Mouse (Mus musculus) cerebellum, postnatal 36 days (tissue): Measurements from ENCODE around the gene Gatm.

Experiments
- DNase-seq, 2 experiments: peaks; one replicate each; pipeline ENCODE4 v3.0.0; 2021 to 2022; ENCODE audit warnings: mixed read lengths in 2 of 2

The Gatm gene

DNA sequence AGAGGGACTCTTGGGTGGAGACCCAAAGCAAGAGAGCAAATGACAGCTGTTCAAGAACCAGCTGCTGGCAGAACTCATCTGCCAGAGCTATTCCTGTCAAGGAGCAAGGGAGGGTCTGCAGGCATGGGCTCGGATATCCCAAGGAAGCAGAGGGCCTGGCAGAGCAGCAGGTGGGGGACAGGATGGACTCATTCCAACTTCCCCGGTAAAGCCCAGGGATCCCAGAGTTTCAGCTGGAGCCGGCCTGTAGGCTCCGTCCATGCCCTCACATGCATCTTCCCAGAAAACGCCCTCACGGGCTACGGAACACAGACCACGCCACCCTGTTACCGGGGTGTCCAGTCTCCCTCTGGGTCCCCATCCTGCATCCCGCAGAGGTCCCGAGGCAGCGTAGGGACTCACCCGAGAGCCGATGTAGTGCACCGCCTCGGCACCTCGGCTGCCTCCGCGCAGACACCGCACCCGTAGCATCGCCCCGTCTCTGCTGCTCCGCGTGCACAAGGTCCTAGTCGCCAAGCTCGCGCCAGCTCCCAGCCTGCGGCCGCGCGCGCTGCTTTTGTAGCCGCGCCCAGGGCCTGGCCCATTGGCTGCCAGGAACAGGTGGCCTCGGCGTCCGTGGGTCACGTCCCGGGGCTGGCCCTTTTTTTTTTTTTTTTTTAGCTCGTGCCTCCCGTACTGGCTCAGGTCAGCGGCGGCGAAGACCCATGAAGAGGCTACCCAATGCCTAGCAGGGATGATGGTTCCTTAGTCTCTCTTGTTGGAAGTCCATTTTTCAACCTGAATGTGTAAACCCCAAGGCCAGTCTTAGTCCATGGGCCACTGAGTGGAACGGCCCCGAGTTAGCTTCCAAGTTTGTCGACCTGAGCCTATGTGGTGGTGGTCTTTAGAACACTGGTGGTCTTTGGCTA is at the start of gene Gatm:
Gene Gatm (minus strand): TSS at position 558 of the 908 bp plus-strand sequence.
- DNase-seq = peak; percentile 80 to 84

DNA sequence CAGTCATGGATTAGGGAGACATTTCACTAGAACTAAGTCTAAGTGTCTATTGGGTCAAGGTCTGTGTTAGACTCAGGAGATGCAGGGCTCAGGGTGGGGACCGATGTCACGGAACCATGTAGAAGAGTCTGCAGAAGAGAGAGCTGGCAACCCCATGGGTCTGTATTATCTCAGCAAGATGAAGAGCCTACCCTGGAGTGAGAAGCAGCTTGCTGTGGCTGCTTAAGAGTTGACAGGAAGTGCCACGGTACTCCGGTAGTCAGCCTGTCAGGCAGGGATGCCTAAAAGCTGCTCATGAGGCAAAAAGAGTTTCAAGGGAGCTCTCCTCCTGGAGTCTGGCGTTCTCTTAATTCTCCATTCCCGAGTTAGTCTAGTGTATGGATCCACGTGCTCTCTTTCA is 48.7 kb upstream of the Gatm start:
- DNase-seq = no peak

DNA sequence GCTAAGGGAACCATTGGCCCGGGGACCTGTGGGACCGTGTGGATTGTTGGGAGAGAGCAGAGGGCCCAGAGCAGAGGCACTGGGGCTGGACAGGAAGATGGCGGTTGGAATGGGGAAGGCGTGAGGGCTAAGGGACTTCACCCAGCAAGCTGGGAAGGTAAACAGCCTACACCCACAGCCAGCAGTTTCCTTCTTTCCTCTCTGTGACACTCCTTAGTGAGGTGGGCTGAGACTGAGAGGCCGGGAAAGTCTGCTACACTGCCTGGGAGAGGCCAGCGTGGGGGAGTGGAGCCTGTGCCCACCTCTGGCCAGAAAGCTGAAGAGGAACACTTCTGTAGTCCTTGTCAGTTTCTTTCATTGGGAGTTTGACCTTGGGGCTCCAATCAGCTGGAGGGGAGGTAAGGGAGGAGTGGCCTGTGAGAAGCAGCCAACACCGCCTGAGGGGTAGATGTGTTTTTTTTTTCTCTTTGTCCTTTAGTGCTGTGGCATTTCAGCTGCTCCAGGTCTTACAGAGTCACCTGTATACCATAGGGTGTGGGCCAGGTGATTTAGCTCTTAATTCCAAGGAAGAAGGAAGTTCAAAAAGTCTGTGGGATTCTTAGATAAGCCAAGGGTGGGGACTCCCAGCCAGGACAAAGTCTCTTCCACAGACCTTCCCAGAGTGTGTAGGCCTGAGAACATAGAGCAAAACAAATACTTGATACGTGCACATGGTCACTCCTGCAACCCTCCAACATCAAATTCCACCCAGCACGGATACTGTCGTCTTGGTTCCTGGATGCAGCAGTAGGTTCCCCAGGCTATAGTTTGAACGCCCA is 46.8 kb upstream of the Gatm start:
- no peak for DNase-seq

DNA sequence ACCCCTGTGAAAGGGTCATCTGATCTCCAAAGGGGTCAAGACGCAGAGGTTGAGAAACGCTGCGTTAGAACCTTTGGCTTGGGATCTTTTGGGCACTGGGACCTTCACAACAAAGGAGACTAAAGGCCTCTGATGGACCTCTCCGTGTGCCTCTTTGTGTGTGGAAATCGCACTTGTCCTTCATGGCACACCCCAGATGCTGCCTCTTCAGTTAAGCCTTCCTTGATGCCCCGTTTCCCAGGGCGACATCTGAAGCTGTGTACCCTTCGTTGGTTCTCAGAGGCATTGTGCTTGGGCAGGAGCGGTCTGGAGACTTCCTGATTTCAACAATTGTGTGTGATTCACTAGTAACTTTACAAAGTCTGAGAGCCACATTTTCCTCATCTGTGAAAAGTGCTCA is 45.7 kb upstream of the Gatm start:
- no peak for DNase-seq

DNA sequence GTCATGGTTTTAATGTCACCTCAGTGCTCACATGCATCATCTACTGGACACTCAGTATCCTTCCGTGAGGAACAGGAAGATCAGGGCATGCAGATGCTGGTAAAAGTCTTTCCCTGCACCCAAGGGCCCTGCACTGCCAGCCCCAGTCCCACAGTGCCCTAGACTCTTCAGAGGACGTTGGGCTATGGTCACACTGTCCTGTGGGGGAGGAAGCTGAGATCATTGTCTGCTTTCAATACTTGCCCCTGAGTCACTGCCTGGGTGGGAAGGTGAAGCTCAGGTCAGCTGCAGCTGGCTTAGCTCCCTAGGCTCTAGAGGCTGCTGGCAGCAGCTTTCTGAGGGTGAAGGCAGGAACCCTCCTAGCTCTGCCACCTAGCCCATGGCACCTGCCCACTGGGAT is 44.9 kb upstream of the Gatm start:
- no peak for DNase-seq

DNA sequence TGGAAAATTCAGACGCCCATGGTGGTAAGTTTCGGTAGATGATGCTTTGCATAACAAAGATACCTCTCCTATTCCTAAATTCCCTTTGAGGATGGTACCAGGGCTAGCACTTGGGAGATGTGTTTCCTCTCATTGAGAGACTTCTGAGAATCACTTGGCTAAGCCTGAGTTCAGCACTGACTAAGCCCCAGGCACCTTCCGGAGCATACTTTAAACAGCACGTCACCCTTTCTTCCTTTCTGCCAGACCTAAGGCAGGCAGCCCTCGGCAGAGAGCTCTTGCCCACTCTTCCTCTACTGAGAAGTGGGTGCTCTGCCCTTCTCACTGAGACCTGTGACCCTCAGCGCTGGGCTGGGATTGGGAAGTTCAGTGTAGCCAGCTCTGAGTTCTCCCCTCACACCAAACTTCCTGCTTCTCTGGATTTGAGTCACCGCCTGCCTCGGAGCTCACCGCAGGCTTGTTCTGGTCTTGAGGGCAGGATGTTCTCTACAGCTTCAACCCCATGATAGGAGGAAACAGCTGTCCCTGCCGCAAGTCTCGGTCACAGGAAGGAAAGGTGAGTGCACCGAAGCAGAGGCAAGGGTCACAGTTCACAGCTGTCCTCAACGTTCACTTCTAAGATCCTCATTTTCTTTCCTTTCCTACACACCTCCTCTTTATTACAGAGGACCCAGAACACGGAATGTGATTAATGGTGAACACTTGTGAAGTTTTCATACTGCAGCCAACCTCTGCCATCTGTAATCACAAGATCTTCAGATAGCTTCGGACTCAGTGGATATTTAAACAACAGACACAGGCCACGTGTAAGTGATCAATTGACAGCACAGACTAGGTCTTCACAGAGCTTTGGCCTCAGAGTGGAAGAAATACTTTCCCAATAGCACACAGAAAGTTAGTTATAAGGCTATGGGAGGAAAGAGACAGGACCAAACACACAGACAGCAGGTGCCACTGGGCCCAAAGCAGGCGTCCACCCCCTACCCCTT is 41.3 kb upstream of the Gatm start:
- DNase-seq = no peak

DNA sequence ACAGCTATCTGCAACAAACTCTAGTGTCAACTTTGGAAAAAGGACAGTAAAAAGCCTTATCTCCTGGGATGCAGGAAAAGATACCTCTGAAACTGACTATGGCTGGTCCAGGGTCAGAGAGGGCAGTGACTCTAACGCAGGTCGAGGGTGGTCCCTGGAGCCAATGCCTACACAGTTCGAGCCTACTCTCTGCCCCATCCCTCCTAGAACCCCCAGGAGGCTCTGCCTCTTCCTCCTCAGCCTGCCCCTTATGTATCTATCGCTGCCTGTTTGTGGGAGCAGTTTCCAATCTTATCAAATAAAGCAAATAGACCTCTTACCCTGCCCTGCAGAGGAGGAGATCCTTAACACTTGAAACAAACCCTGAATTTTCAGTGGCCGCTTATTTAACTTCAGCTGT is 27.6 kb upstream of the Gatm start:
- no peak for DNase-seq

DNA sequence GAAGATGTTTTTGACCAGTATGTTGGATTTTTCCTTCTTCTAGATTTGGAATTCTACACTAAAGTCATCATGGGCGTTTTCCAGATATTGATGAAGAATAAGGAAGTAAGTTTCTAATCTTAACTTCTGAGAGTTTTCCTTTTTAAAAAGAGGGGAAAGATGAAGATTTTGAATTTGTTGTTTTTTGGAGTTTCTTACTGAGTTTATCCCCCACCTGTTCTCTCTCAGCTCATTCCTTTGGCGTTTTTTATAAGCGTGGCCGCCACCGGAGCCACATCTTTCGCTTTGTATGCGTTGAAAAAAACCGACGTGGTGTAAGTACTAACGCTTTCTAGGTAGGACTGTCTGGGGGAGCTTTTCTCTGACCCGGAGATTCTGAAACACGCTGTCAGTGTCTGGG is 26.9 kb upstream of the Gatm start:
- DNase-seq = no peak

DNA sequence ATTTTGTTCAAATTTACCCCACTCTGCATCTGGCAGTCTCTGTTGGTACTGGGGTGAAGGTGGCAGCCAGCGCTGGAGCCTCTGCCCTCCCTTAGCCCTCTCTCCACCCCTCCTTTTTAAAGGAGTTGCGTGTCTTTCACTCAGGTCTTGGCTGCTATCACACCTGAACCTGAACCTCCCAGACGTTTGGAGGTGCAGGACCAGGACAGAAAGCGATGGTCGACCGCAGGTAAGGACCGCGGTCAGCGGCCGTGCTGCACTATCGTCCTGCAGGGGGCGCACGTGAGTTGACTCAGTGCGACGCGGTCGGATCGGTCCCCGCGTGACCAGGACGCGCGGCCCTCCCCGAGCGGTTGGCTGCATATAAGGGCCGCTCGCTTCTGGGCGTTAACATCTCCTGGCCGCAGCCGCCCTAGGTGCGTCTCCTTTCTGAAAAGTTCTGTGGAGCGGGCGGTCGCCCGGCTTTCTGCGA is 26.5 kb upstream of the Gatm start:
- peak; percentile 79 to 82 for DNase-seq

DNA sequence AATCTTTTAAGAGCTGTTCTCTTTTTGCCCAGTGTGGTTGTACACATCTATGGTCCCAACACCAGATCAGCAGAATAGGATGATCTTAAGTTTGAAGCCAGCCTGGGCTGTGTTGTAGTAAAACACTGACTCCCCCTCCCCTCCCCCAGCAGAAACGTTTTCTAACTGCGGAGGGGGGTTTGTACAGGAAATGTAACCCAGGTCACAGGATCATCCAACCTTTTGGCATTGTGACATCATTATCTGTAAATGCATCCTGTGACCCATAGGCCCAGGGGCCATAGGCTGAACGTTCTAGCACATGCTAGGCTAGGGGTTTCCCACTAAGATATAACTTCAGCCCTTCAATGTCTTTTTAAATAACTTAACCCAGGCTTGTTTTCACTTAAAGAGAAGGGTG is 25.6 kb upstream of the Gatm start, which contains the start of gene AA467197:
Gene AA467197 (plus strand): TSS at position 301 of the 400 bp plus-strand sequence.
- DNase-seq = no peak

DNA sequence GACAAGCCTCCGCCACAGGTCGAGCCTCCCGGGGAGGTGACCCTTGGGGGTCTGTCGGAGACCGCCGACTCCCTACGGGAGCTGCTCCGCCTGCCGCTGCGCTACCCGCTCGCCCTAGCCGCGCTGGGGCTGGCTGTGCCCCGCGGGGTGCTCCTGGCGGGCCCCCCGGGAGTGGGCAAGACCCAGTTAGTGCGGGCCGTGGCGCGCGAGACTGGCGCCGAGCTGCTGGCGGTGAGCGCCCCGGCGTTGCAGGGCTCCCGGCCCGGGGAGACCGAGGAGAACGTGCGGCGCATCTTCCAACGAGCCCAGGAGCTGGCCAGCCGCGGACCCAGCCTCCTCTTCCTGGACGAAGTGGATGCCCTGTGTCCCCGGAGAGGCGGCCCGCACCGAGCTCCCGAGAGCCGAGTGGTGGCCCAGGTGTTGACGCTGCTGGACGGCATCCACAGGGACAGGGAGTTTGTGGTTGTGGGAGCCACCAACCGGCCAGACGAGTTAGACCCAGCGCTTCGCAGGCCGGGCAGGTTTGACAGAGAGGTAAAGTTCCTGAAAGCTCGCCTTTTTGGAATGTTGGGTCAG is 20.2 kb upstream of the Gatm start:
- peak; percentile 29 to 35 for DNase-seq

DNA sequence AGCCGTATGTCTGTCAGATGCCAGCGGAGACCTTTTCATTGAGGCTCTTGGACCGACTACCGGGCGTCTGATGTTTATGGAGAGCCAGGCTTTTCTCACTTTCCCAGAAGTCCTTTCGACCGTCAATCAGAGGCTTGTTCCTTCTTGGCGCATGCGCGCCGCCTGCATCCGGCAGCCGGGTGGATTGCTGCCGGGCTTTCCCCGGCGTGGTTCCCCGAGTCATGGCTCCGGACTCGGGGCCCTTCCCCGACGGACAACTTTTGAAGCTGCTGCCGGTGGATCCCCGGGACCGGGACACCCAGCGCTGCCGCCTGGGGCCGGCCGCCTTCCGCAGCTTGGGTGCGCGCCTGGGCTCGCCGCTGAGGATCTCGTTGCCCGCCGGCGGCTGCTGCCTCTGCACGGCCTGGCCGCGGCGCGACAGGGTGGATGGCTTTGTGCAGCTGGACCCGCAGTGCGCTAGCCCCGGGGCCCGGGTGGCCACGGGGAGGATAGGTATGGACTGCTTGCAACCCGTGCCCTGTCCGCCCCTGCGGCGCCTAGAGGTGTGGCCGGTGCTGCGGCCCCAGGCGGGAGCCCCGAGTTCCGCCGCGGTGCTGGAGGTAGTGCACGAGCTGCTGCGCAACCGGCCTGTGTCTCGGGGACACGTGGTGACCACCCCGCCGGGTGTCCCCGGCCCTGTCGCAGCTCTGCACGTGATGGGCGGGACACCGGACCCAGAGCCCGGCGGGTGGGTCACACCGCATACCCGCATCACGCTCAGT is 19.5 kb upstream of the Gatm start:
- DNase-seq = peak; percentile 87 to 90

DNA sequence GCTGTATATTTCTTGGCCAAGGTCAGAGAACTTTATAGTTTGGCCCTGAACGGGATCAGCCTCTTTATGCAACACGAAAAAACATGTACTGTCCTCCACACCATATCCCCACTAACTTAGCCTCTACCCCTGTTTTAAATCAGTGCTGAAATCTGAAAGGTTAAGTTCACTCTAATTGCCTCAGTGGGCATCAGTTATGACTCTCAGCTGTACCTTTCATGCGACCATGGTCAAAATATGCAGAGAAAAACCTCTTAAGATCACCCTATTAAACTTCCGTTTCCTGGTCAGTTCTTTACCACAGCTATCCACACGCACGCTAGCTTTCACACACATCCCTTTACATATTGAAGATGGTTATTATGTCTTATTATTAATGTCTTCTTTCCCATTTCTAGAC is 18.8 kb upstream of the Gatm start:
- peak in 1 of 2 experiments; percentile 18 for DNase-seq

DNA sequence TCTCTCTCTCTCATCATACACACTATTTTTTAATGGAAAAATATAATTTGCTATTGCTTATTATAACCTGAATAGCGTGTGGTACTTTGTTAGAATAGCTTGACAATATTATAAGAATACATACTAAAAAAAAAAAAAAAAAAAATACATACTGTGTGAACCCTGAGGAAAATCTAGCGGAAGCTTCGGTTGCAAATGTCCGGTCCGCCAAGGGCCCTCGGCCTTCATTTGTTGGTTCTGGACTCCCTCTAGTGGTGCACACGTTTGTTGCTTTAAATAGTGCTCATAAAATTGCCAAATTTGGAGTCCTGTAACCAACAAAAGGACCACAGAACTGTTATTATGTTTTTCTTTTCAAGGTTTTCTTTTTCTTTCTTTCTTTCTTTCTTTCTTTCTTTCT is 17.9 kb upstream of the Gatm start:
- peak; percentile 79 to 88 for DNase-seq

DNA sequence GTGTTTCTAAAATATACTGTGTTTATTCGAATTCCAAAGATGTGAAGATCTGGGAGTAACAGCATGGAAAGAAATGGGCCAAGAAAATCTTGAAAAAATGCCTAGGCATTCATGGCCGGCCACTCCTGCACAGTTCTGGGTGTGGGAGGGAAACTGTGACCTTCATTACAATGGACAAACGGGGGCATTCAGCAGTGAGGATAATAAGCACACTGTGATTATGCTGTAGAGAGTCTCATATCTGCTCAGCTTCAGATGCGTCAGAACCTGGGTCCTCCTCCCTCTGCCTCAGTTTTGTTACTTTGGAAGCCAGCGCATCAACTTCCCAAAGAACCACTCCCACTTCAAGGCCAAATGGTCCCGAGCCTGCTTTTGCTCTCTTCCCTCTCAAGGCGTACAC is 14.8 kb upstream of the Gatm start:
- no peak for DNase-seq

DNA sequence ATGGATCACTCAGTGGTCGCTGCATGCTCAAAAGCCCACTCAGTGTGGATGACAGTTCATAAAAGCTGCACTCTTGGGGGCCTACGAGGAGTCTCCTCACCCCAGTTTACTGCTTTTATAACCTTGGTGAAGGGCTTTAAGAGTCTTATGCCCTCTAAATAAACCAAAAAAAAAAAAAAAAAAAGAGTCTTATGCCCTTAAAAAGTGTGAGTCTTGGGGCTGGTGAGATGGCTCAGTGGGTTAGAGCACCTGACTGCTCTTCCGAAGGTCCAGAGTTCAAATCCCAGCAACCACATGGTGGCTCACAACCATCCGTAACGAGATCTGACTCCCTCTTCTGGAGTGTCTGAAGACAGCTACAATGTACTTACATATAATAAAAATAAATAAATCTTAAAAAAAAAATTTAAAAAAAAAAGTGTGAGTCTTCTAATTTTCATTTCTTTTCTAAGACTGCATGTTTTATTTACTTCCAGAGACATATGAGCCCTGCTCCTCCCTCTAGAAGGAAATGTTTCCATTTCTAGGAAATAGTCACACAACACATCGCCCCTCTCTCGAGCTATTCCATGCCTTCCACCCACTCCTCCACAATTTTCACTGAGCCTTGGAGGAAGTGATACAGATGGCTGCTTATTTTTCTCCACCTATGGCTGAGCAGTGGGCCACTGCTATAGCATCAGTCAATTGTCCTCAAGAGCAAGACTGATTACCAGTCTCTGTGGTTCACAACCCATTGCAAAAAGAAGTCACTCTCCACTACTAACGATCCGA is 10.4 kb upstream of the Gatm start:
- no peak for DNase-seq

DNA sequence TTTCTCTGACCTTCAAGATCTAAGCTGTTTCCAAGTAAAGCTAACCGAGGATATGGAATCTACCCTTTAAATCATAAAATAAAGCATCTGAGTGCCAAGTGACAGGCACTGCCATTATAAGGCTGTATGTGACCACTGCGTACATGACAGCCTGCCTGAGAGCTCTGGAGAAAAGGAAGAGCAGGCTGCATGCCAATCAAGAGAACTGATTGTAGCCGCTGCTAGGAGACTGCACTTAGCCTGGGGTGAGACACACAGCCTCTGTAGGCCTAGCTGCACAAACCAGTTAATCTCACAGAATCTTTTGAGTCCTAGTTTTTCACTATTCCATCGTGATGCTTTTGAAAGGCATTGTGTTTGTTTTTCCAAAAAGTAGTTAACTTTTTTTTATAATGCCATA is 7.6 kb upstream of the Gatm start:
- no peak for DNase-seq

DNA sequence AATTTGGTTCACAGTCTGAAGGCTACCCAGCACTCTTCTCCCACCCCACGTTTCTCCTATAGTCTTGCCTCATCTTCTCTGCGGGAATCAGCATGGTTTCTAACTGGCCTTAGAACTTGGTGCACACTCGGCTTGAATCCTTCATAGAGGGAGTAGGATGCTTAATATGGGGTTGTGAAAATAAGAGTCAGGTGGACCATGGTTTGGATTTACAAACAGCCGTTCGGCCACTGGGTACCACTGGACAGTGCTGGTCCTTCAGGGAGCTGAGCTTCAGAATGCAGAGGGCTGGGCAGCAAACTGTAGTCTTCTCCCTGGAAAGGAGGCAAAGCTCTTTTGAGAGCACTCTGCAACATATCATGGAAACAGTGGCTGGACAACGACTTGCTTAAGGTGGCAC is 6.7 kb upstream of the Gatm start:
- DNase-seq = no peak

DNA sequence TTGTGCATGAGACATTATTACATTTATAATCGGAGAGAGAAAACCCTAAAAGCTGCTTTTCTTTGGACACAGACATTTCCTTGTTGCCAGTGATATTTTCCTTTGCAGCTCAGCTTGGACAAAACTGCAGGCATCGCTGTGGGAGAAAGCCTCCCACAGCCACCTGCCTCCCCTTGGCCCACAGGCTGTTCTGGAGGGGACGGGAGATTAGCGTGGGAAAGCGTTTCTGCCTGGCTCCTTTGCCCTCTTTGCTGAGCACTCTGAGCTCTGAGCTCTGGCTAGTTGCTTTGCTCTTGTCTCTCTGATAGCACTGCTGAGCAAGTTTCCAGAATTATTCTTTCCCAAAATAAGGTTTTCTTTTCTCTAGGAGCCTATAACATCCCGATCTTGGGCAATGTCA is 5.1 kb upstream of the Gatm start:
- DNase-seq = no peak

DNA sequence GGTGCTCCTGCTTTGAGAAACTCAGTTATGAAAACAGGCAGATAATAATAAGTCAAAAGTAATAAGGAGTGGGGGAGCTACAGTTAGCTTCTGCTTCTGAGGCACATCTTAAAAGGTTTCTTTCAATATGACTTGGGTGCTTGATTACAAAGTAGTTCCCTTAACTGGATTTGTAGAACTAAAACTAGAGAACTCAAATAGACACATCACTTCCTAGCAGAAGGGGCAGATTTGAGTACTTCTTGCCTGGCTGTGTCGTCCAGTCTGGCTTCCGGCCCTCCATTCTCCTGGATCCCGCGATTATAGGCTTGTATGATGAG is 511 bp upstream of the Gatm start:
- DNase-seq = no peak

DNA sequence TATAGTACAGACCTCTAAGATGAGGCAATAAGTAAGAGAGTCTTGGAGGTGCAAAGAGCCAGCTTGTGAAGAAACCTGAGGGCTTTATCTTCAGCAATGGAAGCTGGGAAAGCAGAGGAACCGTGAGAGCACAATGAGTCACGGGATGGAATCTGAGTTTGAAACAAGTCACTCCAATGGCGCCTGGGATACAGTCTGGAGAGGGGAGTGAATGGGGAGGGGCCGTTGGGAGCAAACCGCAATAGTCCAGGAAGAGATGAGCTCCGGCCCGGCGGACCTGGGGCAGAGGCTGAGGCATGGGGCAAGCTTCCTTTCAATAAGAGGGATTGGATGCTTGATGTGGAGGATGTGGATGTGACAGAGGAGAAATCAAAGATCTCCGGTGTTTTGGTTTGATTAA is 2.3 kb downstream of the Gatm start:
- no peak for DNase-seq
